Mouse (Mus musculus) ES-Bruce4 (cell line): ENCODE data around the gene Mgarp.

Source experiments
- EP300 ChIP-seq: IDR thresholded peaks from 2 replicates; pipeline ENCODE4 v1.6.1; 2011; ENCODE audit warnings: low read depth, low read length; ENCODE audit not compliant: insufficient read depth
- POLR2A ChIP-seq: IDR thresholded peaks from one replicate; pipeline ENCODE4 v1.8.1; 2011; ENCODE audit warnings: low read length; ENCODE audit not compliant: insufficient read depth

DNA sequence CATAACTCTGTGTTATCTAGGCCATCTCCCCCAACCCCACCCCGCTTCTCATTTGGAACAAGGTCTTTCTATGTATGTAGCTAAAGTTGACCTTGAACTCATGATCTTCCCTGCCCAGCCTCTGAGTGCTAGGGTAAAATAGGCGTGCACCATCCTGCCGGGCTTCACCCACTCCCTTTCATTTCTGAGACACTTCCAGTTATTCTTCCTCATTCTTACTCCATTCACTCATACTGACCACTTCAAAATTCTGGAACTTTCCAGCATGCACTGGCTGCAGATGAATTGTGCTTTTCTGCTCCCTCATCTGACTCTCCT is 9.4 kb downstream of the Mgarp start:
- TF ChIP-seq EP300 (no peak), POLR2A (no peak)
